Mouse (Mus musculus) midbrain, postnatal 0 days (tissue): Measurements from ENCODE around the gene Chmp2b. TPM values are rescaled to one million over a fixed set of nuclear protein-coding genes. Genes with fewer than 3 reads are reported as not detected.

ENCODE experiments used
- ATAC-seq: fragments of 200-750 bp; cut with Nextera tagmentation; 2 replicates; pipeline ENCODE4 v1.8.0; 2017; ENCODE audit warnings: moderate number of reproducible peaks, mild to moderate bottlenecking, moderate TSS enrichment, moderate library complexity; ENCODE audit not compliant: low FRiP score
- DNase-seq: peaks from one replicate; pipeline ENCODE4 v3.0.0-alpha.2; 2015; ENCODE audit warnings: low spot score
- H3K27ac ChIP-seq: fragments of 300-500 bp; sonication (generic); 2 replicates; pipeline ENCODE4 v1.5.1; 2014; ENCODE audit warnings: low read depth, mild to moderate bottlenecking, low read length, mixed read lengths
- H3K27me3 ChIP-seq: fragments of 300-500 bp; sonication (generic); 2 replicates; pipeline ENCODE4 v1.6.1; 2014; ENCODE audit warnings: low read length, control low read depth, mixed read lengths; ENCODE audit not compliant: insufficient read depth
- H3K36me3 ChIP-seq: fragments of 300-500 bp; sonication (generic); 2 replicates; pipeline ENCODE4 v1.6.1; 2014; ENCODE audit warnings: low read length, control low read depth, mixed read lengths; ENCODE audit not compliant: insufficient read depth
- H3K4me1 ChIP-seq: fragments of 300-500 bp; sonication (generic); 2 replicates; pipeline ENCODE4 v1.6.1; 2014; ENCODE audit warnings: mild to moderate bottlenecking, control low read depth, antibody characterized with exemption, low read length, mixed read lengths; ENCODE audit not compliant: insufficient read depth
- H3K4me2 ChIP-seq: fragments of 300-500 bp; sonication (generic); 2 replicates; pipeline ENCODE4 v1.6.1; 2014; ENCODE audit warnings: low read depth, mild to moderate bottlenecking, low read length, mixed read lengths; ENCODE audit not compliant: poor library complexity, severe bottlenecking
- H3K4me3 ChIP-seq: fragments of 300-500 bp; sonication (generic); 2 replicates; pipeline ENCODE4 v1.5.1; 2014; ENCODE audit warnings: low read depth, mild to moderate bottlenecking, low read length, moderate library complexity
- H3K9ac ChIP-seq: fragments of 300-500 bp; sonication (generic); replicated peaks from 2 replicates; pipeline ENCODE4 v1.6.1; 2014; ENCODE audit warnings: mild to moderate bottlenecking, low read length, moderate library complexity, mixed read lengths; ENCODE audit not compliant: poor library complexity, severe bottlenecking
- H3K9me3 ChIP-seq: fragments of 300-500 bp; sonication (generic); 2 replicates; pipeline ENCODE4 v1.6.1; 2016; ENCODE audit warnings: low read length, control low read depth
- CTCF ChIP-seq: IDR thresholded peaks from 2 replicates; pipeline ENCODE4 v1.5.1; 2016; ENCODE audit warnings: antibody characterized with exemption, mild to moderate bottlenecking
- WGBS: fragments of 180-500 bp; shearing (Covaris S2); extraction: QIAGEN DNeasy Blood & Tissue Kit; methylation state at CpG from one replicate; pipeline ENCODE4 v1.1.7; 2014; 5-methylcytosine and 5-hydroxymethylcytosine counted together
- polyA plus RNA-seq: library from polyadenylated mRNA; unstranded; fragments of >200 nt; fragmentation: Nextera tagmentation; extraction: Ambion mirVana; gene quantifications from 2 replicates; pipeline ENCODE4 v1.2.1, GENCODE M21; 2015
- total RNA-seq: library from RNA; depleted of rRNA; stranded (reverse); fragments of >200 nt; gene quantifications from 2 replicates; pipeline ENCODE4 v1.2.3, GENCODE M21; 2014; rRNA removed

The Chmp2b gene
- total and polyA plus RNA-seq, 2 experiments from 2014 or later = 50.9 to 168 TPM

DNA sequence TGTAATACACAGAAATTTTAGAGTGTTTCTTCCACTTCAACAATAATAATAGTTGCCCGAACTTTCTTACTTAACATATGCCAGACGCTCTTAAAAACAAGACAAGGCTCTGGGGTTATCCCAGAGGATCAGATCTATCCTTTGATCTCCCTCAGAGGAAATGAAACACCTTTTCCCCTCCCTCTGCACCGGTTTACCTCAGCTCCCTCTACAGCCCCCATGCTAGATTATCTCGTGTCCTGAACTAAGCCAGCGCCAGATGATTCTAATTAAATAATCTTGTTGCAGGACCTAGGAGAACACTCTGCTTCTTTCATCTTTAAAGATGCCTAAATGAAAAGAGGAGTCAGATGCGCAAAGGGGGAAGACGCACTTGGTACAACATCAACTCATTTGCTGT lies 48.3 kb downstream of the Chmp2b start:
- no peaks in the 10 kb centered on the region for H3K36me3 ChIP-seq
- H3K4me1 ChIP-seq = no peaks in the 10 kb centered on the region
- no peak for DNase-seq
- H3K27ac ChIP-seq = no peak overlapping the region
- no peaks in the 10 kb centered on the region for H3K27me3 ChIP-seq
- TF ChIP-seq CTCF = no peak
- H3K9ac ChIP-seq = no peak overlapping the region
- WGBS = 73% methylated on average over 7 of the region's 7 CpGs
- ATAC-seq = no peak
- no peak overlapping the region for H3K4me3 ChIP-seq
- no peak overlapping the region for H3K4me2 ChIP-seq
- no peaks in the 10 kb centered on the region for H3K9me3 ChIP-seq

- Histone ChIP-seq H3K4me1 (no peaks in the 10 kb centered on the region), H3K36me3 (no peaks in the 10 kb centered on the region), H3K27me3 (no peaks in the 10 kb centered on the region), H3K4me2 (no peak overlapping the region), H3K9me3 (no peaks in the 10 kb centered on the region), H3K9ac (no peak overlapping the region), H3K4me3 (no peak overlapping the region), H3K27ac (no peak overlapping the region)
- DNase-seq (peak; percentile 83), ATAC-seq (no peak)
- 41% methylated on average over 2 of the region's 2 CpGs for WGBS
- peak; percentile 91 for TF ChIP-seq CTCF
Measured at GRCm38 (mm10) chr16:65497049-65497448, 65.5 kb downstream of the Chmp2b start.

DNA sequence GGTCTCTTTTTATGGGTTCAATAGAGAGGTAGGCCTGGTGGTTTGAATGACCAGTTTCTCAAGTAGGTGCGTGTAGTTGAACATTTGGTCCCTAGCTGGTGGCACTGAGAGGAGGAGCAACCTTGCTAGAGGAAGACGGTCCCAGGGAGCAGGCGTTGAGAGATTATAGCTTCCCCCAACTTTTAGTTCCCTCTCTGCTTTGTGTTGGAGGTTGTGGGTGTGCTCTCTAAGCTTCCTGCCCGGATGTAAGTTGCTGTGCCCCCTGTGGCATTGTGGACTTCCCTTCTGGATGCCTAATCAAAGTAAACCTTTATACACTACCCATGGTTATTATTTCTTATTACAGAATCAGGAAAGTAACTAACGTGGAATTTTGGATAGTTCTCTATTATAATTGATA lies 66.5 kb downstream of the Chmp2b start:
- WGBS = 79% methylated on average over 5 of the region's 5 CpGs
- ATAC-seq (no peak), DNase-seq (no peak)
- no peaks in the 10 kb centered on the region for H3K27me3 ChIP-seq
- no peak overlapping the region for H3K9ac ChIP-seq
- H3K36me3 ChIP-seq = no peaks in the 10 kb centered on the region
- no peaks in the 10 kb centered on the region for H3K4me1 ChIP-seq
- H3K27ac ChIP-seq = no peak overlapping the region
- no peak for TF ChIP-seq CTCF
- no peaks in the 10 kb centered on the region for H3K9me3 ChIP-seq
- no peak overlapping the region for H3K4me2 ChIP-seq
- no peak overlapping the region for H3K4me3 ChIP-seq

Other genes starting within 250 kb of the Chmp2b start
- not detected in 2 replicates for gene Pou1f1, start 42.2 kb downstream of the Chmp2b start, total RNA-seq
- not detected in 2 replicates for gene Pou1f1, start 42.2 kb downstream of the Chmp2b start, polyA plus RNA-seq